Mouse (Mus musculus) intestine, embryonic 14.5 days (tissue): ENCODE measurements around the gene Asic5. TPM values are rescaled to one million over a fixed set of nuclear protein-coding genes. Genes with fewer than 3 reads are reported as not detected.

ENCODE experiments used
- ATAC-seq: fragments of 200-750 bp; cut with Nextera tagmentation; replicated peaks from 2 replicates; pipeline ENCODE4 v1.8.0; 2017; ENCODE audit warnings: low read depth, moderate number of reproducible peaks, moderate TSS enrichment, moderate library complexity; ENCODE audit not compliant: low FRiP score, low TSS enrichment
- DNase-seq: peaks from one replicate; pipeline ENCODE4 v3.0.0-alpha.2; 2018; ENCODE audit warnings: low spot score
- H3K27ac ChIP-seq: fragments of 300-500 bp; sonication (generic); 2 replicates; pipeline ENCODE4 v1.5.1; 2014; ENCODE audit warnings: low read depth, mild to moderate bottlenecking, control low read depth
- H3K27me3 ChIP-seq: fragments of 300-500 bp; sonication (generic); replicated peaks from 2 replicates; pipeline ENCODE4 v1.6.1; 2014; ENCODE audit warnings: low read length, control low read depth; ENCODE audit not compliant: control insufficient read depth, insufficient read depth
- H3K36me3 ChIP-seq: fragments of 300-500 bp; sonication (generic); 2 replicates; pipeline ENCODE4 v1.6.1; 2014; ENCODE audit warnings: low read length, control low read depth; ENCODE audit not compliant: control insufficient read depth, insufficient read depth
- H3K4me1 ChIP-seq: fragments of 300-500 bp; sonication (generic); replicated peaks from 2 replicates; pipeline ENCODE4 v1.6.1; 2014; ENCODE audit warnings: low read length, control low read depth, mixed read lengths; ENCODE audit not compliant: control insufficient read depth, insufficient read depth
- H3K4me2 ChIP-seq: fragments of 300-500 bp; sonication (generic); 2 replicates; pipeline ENCODE4 v1.6.1; 2014; ENCODE audit warnings: low read length
- H3K4me3 ChIP-seq: fragments of 300-500 bp; sonication (generic); 2 replicates; pipeline ENCODE4 v1.5.1; 2014; ENCODE audit warnings: low read depth, low read length, control low read depth, mixed read lengths
- H3K9ac ChIP-seq: fragments of 300-500 bp; sonication (generic); 2 replicates; pipeline ENCODE4 v1.6.1; 2014; ENCODE audit warnings: mild to moderate bottlenecking, low read length
- H3K9me3 ChIP-seq: fragments of 300-500 bp; sonication (generic); 2 replicates; pipeline ENCODE4 v1.6.1; 2016; ENCODE audit warnings: low read length, control low read depth; ENCODE audit not compliant: control insufficient read depth
- WGBS: fragments of 180-500 bp; shearing (Covaris S2); extraction: QIAGEN DNeasy Blood & Tissue Kit; methylation state at CpG from one replicate; pipeline ENCODE4 v1.1.7; 2014; 5-methylcytosine and 5-hydroxymethylcytosine counted together
- polyA plus RNA-seq: library from polyadenylated mRNA; unstranded; fragments of >200 nt; fragmentation: Nextera tagmentation; extraction: Ambion mirVana; gene quantifications from 2 replicates; pipeline ENCODE4 v1.2.1, GENCODE M21; 2014

The Asic5 gene
- polyA plus RNA-seq, 1 experiment from 2014 or later = 0.11 TPM

DNA sequence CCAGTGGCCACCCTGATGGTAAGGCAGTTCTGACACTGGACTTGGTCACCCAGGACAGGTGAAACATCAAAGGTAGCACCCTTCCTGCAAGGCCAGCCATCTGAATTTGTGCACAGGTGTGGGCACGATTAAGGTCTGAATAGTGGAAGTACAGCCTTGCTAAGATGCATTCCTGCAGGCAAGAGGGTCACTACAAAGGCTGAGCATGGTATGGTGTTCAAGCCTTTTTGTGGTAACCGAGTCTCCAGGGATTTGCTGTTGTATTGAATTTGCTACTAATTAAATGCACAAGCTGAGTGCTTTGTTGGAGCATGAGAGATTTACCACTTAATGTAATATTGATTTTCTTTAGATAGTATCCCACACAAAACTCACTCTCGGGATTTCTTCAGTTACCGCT is 66.0 kb downstream of the Asic5 start:
- no peaks in the 10 kb centered on the region for H3K9me3 ChIP-seq
- peak overlapping the region; percentile 66 for H3K27ac ChIP-seq
- no peak overlapping the region for H3K9ac ChIP-seq
- H3K36me3 ChIP-seq = peaks cover 36% of the 10 kb centered on the region
- no peaks in the 10 kb centered on the region for H3K27me3 ChIP-seq
- H3K4me2 ChIP-seq = no peak overlapping the region
- no peak for ATAC-seq
- no peak overlapping the region for H3K4me3 ChIP-seq
- 76% methylated on average over 4 of the region's 4 CpGs for WGBS
- no peak for DNase-seq
- peaks cover 22% of the 10 kb centered on the region for H3K4me1 ChIP-seq

GRCm38 (mm10) chr3:82048681-82049080 is 66.6 kb downstream of the Asic5 start:
- Histone ChIP-seq H3K4me1 (peaks cover 25% of the 10 kb centered on the region), H3K9me3 (no peaks in the 10 kb centered on the region), H3K36me3 (peaks cover 31% of the 10 kb centered on the region), H3K27me3 (no peaks in the 10 kb centered on the region), H3K4me2 (peak overlapping the region; percentile 16; the same call in 1 of the 2 replicates), H3K4me3 (no peak overlapping the region), H3K27ac (peak overlapping the region; percentile 66), H3K9ac (no peak overlapping the region)
- 32% methylated on average over 7 of the region's 7 CpGs for WGBS
- no peak for ATAC-seq
- DNase-seq = no peak

DNA sequence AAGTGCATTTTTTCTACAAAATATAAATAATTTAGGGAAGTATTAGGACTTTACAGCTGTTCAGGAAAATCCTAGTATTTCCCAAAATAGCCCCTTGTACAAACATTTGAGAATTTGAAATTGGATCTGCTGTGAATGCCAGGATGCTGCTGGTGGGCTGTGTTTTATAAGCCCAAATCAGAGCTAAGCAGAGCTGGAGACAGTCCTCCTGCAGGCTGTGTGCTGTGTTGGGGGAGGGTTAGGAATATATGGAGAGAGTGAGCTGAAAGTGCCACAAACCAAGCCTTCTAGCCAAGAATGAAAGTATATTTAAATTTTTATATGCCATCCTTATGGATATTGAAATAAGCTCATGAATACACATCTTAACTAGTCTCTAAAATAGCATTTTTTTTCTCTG is 69.4 kb downstream of the Asic5 start:
- no peak overlapping the region for H3K4me3 ChIP-seq
- no peak overlapping the region for H3K9ac ChIP-seq
- peak overlapping the region; percentile 73 for H3K27ac ChIP-seq
- no peak for ATAC-seq
- DNase-seq = no peak
- no peaks in the 10 kb centered on the region for H3K9me3 ChIP-seq
- H3K4me2 ChIP-seq = no peak overlapping the region
- H3K27me3 ChIP-seq = no peaks in the 10 kb centered on the region
- peaks cover 35% of the 10 kb centered on the region for H3K4me1 ChIP-seq
- H3K36me3 ChIP-seq = peaks cover 13% of the 10 kb centered on the region

DNA sequence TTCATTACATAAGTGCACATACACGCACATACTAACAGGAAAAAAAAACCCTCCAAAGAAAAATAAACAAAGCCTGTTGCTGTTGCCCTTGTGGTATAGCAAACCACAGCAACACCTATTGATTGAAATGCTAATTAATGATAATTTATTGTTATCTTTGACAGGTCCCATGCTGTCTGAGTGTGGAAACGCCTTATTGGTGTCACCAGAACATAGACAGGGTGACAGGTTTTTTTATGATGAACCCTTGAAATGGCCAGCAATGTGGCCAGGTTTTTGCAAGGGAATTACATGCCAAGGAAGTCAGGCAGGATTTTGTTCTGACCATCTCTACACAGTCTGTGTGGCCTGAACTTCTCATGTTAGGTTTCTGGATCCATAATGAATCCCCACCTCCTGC is 69.9 kb downstream of the Asic5 start:
- Histone ChIP-seq H3K27me3 (no peaks in the 10 kb centered on the region), H3K36me3 (peaks cover 11% of the 10 kb centered on the region; the same call in 1 of the 2 replicates), H3K4me1 (peaks cover 38% of the 10 kb centered on the region), H3K4me3 (no peak overlapping the region), H3K9me3 (no peaks in the 10 kb centered on the region), H3K9ac (no peak overlapping the region), H3K27ac (peak overlapping the region; percentile 73), H3K4me2 (no peak overlapping the region)
- DNase-seq = no peak
- ATAC-seq = no peak
- 57% methylated on average over 2 of the region's 2 CpGs for WGBS

DNA sequence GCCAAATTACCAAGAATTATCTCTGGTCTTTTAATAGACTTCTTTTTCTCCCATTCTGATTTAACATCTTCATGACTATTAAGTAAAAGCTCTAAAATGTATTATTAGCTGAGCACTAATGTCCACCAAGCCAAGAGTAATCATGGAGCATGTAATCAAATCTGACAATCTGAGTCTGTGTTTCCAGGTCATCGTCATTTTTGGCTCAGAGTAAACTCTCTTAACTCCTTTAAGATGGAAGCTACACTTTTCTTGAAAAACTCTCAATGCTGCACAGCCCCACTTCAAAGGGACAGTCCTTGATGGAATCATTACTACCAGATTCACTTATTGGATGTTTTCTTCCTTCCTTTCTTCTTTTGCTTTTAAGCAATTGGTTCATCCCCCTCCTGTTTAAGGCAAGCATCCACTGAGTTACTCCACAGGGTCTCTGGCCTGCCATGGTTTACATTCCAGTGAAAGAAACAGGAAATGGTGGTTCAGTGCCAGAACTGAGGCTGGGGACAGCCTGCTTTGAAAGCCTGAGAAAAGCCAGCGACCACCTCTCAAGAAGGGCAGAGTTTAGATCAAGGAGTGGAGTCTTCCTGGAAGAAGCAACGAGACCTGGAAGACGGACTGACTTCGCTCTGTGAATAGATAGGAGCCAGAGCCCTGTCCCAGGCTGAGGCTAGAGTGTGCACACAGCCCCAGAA is 72.3 kb downstream of the Asic5 start:
- Histone ChIP-seq H3K27ac (peak overlapping the region; percentile 86), H3K27me3 (no peaks in the 10 kb centered on the region), H3K9ac (no peak overlapping the region)

GRCm38 (mm10) chr3:82057201-82057600 is 75.1 kb downstream of the Asic5 start:
- WGBS = 18% methylated on average over 5 of the region's 5 CpGs
- no peak for DNase-seq
- H3K4me1 ChIP-seq = peaks cover 36% of the 10 kb centered on the region
- no peaks in the 10 kb centered on the region for H3K9me3 ChIP-seq
- H3K27ac ChIP-seq = peak overlapping the region; percentile 77
- peaks cover 17% of the 10 kb centered on the region for H3K36me3 ChIP-seq
- no peak overlapping the region for H3K4me2 ChIP-seq
- ATAC-seq = peak; percentile 88
- H3K9ac ChIP-seq = no peak overlapping the region
- H3K4me3 ChIP-seq = no peak overlapping the region
- no peaks in the 10 kb centered on the region for H3K27me3 ChIP-seq

More for the DNA sequence above, 72.3 kb downstream of the Asic5 start:
- DNase-seq = no peak
- Histone ChIP-seq H3K4me1 (peaks cover 33% of the 10 kb centered on the region), H3K4me2 (0 out of 2 replicates have a peak overlapping the region, but pooled peaks have one; percentile 3), H3K9me3 (no peaks in the 10 kb centered on the region), H3K4me3 (no peak overlapping the region), H3K36me3 (peaks cover 15% of the 10 kb centered on the region; the same call in 1 of the 2 replicates)
- WGBS = 19% methylated on average over 5 of the region's 5 CpGs
- peak; percentile 70 for ATAC-seq

- Histone ChIP-seq H3K4me1 (peaks cover 46% of the 10 kb centered on the region), H3K27ac (peak overlapping the region; percentile 57; the same call in 1 of the 2 replicates), H3K36me3 (peaks cover 10% of the 10 kb centered on the region), H3K9ac (no peak overlapping the region), H3K4me3 (no peak overlapping the region), H3K9me3 (no peaks in the 10 kb centered on the region), H3K27me3 (no peaks in the 10 kb centered on the region), H3K4me2 (no peak overlapping the region)
- 17% methylated on average over 9 of the region's 9 CpGs for WGBS
- ATAC-seq = no peak
- no peak for DNase-seq
These were observed 79.5 kb downstream of the Asic5 start for GRCm38 (mm10) chr3:82061402-82062180.

GRCm38 (mm10) chr3:82067830-82068229 is 85.7 kb downstream of the Asic5 start:
- H3K36me3 ChIP-seq = no peaks in the 10 kb centered on the region
- ATAC-seq (peak; percentile 87), DNase-seq (no peak)
- peak overlapping the region; percentile 13 for H3K4me2 ChIP-seq
- no peaks in the 10 kb centered on the region for H3K9me3 ChIP-seq
- no peak overlapping the region for H3K4me3 ChIP-seq
- peaks cover 38% of the 10 kb centered on the region for H3K4me1 ChIP-seq
- 36% methylated on average over 5 of the region's 5 CpGs for WGBS
- H3K27ac ChIP-seq = peak overlapping the region; percentile 79
- H3K9ac ChIP-seq = no peak overlapping the region
- H3K27me3 ChIP-seq = no peaks in the 10 kb centered on the region
